Mouse (Mus musculus): Measurements from ENCODE around the gene Cog8.
A peak's percentile ranks its signal among the peaks of the same experiment; 100 is the strongest.

Gene Cog8

DNA sequence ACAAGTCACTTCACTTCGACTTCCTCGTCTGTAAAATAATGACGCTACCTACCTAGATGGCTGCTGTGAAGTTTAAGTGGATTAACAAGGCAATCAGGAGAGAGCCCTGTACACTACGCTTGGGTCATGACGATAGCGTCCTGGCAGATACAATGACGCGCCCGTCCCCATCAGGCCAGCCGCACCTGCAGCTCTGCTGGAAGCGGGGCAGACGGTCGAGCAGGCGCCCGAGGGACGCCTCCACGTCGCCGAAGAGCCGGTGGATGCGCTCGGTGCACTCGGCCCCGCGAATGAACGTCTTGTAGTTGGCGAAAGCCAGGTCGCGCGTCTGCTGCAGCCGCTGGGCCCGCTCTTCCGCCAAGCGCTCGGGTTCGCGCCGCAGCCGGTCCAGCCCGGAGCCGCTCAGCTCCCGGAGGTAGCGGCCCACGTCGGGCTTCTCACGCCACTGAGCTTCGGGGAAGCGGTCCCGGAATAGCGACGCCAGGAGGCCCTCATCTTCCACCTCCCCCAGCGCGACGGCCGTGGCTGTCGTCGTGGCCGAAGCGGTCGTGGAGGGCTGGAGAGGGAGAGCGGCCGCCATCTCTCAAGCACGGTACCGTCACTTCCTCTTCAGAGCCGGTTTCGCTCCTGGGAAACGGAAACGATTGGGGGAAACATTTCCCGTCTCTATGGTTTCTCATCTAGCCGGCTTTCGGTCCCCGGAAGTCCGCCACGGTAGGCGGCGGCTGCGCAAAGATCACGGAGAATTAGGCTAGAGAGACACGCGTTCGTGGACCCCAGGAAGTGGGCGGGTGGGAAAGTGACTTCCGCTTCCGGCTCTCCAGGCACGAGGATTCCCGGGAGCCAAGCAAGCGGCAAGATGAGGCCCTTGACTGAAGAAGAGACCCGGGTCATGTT is at the start of gene Cog8, which contains the start of gene Nip7:
Gene Cog8, minus strand, starts transcription at position 614 of the 897 bp plus-strand sequence.
Gene Nip7, plus strand, starts transcription at position 802 of the 897 bp plus-strand sequence.
- DNase-seq = peak; percentile 93

DNA sequence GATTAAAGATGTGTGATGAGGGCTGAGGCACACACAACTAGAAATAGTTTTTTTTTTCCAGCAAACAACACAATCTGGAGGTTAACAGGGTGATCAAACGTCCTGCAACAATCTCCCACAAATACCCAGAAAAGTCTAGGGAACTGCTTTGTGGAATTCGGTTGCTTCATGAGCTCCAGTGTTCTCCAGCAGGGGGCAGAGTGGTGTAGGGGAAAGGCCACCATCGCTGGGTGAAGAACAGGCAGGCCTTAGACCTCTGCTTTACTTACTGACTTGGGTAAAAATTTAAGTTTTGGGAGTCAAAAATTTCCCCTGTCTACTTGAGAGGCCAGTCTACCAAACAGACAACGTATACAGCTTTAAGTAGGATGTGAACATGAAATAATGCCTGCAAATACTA is 48.1 kb upstream of the Cog8 start:
- DNase-seq = peak; percentile 83

DNA sequence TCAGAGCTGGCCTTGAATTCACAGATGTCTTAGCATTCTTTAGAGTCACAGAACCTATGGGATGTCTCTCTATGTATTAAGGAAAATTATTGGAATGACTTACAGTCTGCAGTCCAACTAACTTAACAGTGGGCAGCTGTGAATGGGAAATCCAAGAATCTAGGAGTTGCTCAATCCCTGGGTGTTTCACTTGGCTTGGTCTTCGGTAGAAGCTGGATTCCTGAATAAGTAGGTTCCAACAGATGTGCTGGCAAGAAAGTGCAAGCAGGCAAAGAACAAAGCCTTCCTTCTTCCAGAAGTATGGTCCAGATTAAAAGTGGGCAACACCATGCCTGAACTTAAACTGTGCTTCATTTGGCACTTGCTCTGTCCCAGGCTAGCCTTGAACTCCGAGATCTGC is 44.1 kb upstream of the Cog8 start:
- no peak for DNase-seq

DNA sequence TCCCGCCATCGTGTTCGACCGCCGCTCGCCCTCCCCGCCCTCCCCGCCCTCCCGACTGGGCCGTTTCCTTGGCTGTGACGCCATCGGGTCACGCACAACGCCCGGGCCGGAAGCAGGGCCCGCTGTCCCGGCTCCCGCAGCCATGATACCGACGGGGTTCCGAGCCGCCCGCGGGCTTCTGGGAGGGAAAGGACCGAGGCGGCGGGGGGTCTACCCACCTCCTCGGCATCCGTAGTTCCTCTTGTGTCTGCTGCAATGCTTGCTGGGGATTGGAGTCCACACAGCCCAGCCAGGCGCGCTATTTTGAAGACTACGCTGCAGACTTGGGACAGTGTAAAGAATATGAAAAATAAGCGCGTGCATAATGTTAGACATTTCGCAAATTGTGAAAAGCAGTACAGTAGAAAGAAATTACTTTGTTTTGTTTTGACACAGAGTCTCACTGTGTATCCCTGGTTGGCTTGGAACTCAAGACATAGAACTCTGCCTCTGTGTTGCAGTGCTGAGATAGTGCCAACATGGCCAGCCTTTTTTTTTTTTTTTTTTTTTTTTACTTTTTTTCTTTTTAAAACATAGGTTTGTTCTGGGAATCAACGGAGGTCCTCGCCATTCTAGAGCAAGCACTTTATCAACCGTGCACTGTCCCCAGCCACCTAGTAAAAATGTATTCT is 40.0 kb upstream of the Cog8 start, which contains the start of gene Terf2:
Gene Terf2, minus strand, starts transcription at position 182 of the 671 bp plus-strand sequence.
- DNase-seq = peak; percentile 94

DNA sequence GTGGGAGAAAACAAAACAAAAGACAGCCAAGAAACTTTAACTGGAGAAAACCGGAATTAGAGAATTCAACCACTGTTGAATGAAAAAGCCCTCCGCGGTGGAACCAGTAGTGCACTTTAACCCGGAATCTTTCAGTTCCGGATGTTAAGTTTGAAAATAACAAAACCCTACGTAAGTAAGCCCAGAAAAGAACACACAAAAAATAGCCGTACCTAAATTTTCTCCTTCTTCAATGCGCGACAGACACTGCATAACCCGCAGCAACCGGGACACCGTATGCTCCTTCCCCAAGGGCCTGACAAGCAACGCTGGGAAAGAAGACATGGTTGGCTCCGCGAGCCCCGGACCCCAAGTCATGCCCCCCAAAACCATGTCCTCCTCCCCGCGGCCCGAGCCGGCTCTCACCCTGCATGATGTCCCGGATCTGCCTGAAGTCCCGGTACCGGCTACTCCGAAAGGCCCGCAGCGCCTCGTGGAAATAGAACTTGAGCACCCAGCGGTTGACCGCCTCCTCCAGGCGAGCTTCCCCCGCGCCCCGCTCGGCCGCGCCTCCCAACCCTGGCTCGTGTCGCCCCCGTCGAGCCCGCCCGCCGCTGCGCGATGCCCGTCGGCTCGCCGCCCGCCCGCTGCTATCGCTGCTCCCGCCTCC is 39.4 kb upstream of the Cog8 start:
- no peak for DNase-seq

DNA sequence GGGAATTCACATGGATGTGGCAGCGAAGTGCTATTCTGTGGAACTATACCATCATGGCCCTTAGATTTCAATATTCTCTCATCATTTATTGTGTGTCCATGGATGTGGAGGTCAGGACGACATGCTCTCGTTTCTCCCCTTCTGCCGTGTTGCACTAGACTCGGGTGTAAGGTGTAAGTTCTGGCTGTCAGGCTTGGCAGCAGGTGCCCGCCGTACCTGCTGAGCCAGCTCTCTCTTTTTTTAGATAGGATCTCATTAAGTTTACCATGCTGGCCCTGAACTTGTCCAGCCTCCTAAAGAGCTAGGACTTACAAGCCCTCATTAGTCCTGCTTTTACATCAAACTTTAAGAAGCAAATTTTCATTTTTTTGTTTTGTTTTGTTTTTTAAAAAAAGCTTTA is 34.0 kb upstream of the Cog8 start:
- no peak for DNase-seq

DNA sequence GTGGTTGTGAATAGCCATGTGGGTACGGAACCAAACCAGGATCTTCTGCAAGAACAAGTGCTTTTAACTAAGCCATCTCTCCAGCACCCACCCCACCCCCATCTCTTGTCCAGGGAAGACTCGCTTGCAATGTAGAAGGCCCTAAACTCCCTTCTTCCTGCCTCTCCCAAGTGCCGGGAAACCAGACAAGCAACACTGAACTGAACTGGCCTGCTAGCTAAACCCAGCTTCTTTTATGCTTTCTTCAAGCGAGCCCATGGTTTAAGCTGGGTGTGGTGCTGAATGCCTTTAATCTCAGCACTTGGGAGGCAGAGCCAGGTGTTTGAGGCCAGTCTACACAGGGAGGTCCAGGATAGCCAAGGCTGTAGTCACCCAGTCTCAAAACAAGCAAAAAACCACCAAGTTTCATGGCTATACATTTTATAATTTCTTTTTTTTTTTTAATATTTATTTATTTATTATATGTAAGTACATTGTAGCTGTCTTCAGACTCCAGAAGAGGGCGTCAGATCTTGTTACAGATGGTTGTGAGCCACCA is 32.1 kb upstream of the Cog8 start:
- no peak for DNase-seq

DNA sequence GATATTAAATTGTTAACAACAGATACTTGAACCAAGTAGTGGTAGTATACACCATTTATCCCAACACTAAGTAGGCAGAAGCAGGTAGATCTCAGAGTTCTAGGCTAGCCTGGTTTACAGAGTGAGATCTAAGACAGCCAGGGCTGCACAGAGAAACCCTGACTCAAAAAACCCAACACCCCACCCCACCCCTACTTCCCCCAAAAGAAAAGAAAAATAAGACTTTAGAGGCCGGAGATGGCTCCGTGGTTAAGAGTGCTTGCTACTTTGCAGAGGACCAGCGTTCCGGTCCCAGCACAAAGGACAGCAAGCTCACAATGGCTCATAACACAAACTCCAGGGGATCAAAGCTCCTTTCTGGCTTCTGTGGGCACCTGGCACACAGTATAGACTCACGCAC is 29.5 kb upstream of the Cog8 start:
- DNase-seq = no peak

DNA sequence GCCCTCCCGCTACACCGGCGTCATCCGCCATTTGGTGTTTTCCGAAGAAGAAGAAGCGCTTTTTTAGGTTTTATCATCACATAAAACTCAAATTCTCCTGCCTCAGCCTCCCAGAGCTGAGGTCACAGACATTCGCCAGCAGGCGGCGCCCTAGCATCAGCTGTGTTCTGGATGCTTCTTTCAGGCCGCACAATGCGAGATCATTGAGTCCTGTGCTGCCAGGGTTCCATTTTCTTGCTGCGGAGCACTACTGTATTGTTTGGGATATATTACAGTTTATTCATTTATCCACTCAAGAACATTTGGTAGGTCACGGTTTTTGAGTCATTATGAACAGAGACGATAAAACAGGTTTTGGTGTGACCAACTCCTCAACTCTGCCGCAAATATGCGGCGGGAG is 28.9 kb upstream of the Cog8 start:
- DNase-seq = no peak

DNA sequence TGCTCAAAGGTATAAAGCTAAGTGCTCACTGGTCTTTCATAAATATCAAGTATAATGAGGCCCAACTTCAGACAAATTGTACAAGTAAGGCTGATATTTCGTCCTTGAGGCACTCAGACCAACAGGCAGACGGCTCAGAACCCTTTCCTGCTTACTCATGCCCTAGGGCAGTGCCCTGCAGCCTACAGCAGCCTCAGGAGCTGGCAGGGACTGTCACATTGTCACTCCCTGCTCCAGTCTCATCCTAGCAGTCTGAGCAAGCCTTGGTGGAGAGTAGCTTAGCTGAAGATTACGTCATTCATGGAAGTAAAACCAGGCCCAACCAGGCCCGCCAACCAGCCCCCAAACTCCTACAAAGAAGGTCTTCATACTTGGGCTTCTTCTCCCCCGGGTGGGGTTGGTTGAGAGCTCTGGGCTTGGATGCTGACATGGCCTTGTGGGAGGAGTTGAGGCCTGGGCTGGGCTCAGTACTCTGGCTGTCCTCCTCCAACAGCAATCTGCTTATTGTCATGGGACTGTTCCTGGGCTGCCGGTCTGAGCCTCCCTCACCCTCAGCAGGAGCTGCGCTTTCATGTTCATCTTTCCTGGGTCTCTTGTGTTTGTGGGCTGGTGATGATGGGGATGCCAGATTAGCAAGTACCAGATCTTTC is 19.9 kb upstream of the Cog8 start:
- no peak for DNase-seq

DNA sequence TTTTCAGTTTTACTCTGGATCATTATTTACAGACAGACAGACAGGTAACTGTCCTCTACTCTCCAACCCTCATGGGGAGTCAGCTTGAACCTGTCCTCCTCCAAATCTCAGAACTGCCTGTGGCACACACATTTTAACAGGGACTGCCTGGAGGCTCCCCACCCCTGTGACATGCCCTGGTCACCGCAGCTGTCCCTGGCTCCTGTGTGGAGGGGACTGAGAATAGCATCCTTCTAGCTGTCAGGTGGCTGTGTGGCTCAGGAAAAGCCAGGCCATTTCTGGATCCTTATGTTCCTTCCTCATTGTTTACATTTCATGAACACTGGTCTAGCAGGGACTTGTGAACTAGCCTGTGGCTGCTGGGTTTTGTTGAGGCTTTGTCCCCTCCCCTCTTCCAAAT is 17.6 kb upstream of the Cog8 start:
- no peak for DNase-seq

DNA sequence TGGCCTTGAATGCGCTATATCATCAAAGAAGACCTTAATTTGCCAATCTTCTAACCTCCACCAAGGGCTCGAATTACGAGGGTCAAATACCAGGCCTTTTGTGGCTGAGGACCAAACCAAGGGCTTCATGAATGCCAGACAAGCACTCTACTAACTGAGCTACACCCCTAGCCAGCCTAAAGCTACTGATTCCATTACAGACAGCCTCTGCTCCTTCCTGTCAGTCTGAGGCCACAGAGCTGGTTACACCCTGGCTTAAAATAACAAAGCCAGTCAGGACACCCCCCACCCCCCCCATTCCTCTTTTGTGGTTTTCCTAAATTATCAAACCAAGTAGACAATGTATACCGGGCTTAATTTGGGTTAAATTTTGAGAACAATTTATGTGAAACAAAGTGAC is 17.2 kb upstream of the Cog8 start:
- no peak for DNase-seq

DNA sequence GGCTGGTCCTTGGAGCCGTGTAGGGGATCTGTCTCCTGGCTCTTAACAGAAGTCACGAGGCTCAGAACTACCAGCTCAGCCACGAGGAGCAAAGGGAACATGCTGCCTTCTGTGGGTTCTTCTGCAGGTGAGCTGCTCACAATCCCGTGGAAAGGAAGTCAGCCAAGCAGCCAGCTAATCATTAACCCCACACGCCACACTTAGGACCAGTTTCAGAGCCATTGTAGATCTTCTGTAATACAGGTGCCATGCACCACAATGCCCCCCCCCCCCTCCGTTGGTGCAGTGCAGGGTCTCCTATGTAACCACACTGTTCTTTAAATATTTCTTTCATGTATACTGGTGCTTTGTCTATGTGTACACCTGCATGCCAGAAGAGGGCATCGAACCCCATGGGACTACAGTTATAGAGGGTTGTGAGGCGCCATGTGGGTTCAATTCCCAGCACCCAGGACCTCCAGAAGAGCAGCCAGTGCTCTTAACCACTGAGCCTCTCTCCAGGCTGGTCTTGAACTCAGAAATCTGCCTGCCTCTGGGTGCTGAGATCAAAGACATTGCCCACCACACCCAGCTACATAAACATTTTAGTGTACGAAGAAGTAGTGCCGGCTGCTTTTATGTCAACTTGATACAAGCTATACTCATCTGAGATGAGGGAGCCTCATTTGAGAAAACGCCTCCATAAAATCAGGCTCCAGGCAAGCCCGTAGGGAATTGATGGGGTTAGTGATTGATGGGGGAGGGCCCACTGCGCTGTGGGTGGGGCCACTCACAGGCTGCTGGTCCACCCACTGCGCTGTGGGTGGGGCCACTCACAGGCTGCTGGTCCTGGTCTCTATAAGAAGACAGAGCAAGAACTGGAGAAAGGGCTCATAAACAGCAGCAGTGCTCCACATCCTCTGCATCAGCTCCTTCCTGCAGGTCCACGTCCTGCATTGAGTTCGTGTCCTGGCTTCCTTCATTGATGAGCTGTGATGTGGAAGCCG is 9.3 kb upstream of the Cog8 start, which contains the start of gene Tmed6:
Gene Tmed6, minus strand, starts transcription at position 134 of the 986 bp plus-strand sequence.
- no peak for DNase-seq

DNA sequence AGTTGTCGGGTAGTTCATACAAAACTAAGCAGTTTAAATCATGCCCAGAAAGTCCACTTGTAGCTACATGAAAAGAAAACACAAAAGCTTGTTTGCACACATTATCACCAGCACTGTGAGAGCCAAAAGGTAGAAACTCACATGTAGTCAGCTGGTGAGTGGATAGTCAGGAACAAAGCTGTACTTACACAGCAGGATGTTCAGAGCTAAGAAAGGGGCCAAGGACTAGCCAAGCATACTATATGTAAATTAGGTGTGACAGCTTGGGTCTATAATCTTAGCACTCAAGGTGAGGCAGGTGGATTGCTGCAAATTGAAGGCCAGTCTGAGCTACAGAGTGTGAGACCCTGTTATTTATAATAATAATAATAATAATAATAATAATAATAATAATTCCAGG is 6.1 kb upstream of the Cog8 start:
- no peak for DNase-seq

DNA sequence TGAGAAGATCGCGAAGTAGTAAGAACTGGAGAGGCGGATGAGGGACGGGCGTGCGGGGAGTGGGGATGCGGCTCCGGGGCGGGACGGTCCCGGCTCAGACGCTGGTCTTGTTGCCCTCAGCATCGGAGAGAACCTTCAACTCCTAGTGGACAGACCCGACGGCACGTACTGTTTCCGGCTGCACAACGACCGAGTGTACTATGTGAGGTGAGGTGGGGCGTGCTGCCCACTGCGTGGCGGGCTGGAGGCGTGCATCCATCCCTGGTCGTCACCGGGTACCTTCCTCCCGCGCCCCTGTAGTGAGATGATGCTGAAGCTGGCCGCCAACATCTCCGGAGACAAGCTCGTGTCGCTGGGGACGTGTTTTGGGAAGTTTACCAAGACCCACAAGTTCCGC is 482 bp upstream of the Cog8 start:
- DNase-seq = no peak

DNA sequence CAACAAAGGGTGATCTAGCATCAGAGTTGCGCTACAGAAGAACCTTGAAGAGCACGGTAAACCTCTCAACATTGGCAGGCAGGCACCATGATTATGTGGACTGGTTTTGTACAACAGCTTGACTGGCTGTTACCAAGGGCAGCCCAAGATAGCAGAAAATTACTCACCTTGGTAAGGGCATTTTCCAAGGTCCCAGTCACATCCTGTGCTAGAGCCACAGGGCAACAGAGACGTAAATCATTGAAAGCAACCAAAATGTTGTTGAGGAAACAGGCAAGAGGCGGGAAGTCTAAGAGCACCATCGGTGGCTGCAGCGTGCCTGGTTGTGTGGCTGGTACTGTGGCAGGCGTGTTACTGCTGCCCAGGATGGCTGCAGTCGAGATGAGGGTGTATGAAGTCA is 4.4 kb downstream of the Cog8 start:
- DNase-seq = no peak

DNA sequence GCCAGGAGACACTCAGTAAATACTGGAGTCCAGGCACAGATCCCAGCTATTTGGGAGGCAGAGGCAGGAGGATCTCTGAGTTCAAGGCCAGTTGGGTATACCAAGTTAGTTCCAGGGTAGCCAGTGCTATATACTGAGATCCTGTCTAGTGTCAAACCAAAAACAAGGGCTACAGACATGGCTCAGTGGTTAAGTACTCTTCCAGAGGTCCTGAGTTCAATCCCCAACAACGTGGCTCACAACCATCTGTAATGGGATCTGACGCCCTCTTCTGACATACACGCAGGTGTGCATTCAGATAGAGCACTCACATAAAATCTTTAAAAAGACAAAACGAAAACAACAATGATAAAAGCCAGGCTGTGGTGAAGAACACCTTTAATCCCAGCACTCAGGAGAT is 7.0 kb downstream of the Cog8 start:
- no peak for DNase-seq

DNA sequence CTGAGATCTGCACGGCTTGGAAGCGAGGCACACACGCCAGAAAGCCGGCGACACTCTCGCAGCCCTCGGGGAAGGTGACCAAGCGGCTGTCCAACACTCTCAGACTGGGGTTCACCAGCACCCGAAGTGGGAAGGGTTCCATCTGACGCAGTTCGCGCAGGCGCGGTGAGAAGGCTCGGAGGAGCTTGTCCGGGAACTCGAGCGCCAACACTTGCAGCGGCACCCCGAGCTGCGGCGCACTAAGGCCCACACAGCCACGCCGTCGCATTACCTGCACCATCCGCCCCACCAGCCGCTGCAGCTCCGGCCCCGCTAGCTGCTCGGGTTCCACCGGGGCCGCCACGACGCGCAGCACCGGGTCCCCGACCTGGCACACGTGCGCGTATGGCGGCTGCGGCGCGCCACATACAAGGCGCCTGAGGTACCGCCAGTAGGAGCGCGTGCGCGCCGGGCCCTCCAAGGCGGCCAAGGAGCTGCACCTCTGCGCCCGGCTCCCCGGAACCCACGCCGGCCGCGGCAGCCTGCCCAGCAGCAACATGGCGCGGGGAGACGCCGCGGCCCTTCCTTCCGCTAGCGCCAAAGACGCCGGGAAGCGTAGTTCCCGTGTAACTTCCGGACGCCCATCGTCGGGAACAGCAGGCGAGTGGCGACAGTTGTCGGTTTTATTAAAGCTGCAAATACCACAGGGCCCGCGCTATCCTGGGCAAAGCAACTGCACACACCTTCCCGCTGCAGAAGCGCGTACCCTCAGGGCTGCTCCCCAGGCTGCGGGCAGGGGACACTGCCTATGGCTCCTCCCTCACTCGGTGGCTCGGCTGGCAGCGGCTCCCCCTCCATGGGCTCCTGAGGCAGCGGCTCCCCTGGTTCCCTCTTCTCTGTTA is 8.2 kb downstream of the Cog8 start, which contains the start of gene Pdf:
Gene Pdf, minus strand, starts transcription at position 554 of the 881 bp plus-strand sequence.
- peak; percentile 88 for DNase-seq

DNA sequence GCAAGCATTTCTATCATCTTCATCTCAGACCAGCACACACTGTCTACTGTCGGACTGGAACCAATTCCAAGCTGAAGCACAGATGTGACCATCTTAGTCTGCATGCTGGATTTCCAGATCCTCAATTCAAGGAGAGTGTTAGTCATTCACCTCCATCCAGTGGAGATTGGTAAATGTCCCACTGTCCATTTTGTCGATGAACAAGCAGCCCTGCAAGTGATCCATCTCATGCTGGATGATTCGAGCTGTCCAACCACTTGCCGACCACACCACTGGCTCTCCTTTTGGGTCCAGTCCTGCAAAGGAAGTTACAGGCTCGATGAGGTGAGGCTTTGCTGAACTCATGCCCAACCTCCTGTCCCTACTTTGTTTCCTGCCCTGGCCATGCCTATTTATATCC is 9.5 kb downstream of the Cog8 start:
- DNase-seq = no peak

DNA sequence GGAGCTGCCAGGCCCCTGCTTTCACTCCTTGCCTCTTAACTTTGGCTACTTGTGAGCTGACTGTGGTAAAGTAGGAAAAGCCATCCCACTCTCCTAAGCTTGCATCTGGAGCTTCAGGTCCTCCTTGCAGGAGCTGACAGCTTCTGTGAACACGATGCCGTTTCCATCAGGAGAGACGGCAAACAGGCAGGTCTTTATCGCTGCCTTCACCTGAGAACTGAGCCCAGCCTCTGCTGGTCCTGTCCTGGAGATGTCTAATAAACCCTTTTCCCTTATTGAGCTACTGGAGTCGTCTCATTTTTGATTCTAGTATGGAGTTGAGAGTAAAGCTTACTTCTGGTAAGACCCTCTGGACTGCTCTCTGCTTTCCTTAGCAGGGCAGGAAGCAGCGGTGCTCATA is 11.0 kb downstream of the Cog8 start:
- DNase-seq = no peak

All from right cerebral cortex, postnatal 14 days (tissue).